Mouse (Mus musculus) embryonic facial prominence, embryonic 11.5 days (tissue): ENCODE results near the gene Myoz1. TPM values are rescaled to one million over a fixed set of nuclear protein-coding genes. Genes with fewer than 3 reads are reported as not detected.

Source experiments
- ATAC-seq: fragments of 200-750 bp; cut with Nextera tagmentation; replicated peaks from 2 replicates; pipeline ENCODE4 v1.8.0; 2017; ENCODE audit warnings: low read depth; ENCODE audit not compliant: insufficient number of reproducible peaks, low FRiP score, low TSS enrichment
- DNase-seq: peaks from one replicate; pipeline ENCODE4 v3.0.0-alpha.2; 2015; ENCODE audit warnings: low spot score
- H3K27ac ChIP-seq: fragments of 300-500 bp; sonication (generic); replicated peaks from 2 replicates; pipeline ENCODE4 v1.5.1; 2014; ENCODE audit warnings: mild to moderate bottlenecking, low read depth, low read length, control low read depth
- H3K27me3 ChIP-seq: fragments of 300-500 bp; sonication (generic); 2 replicates; pipeline ENCODE4 v1.6.1; 2014; ENCODE audit warnings: mild to moderate bottlenecking, low read length, moderate library complexity, mixed read lengths; ENCODE audit not compliant: control insufficient read depth, insufficient read depth
- H3K36me3 ChIP-seq: fragments of 300-500 bp; sonication (generic); replicated peaks from 2 replicates; pipeline ENCODE4 v1.6.1; 2014; ENCODE audit warnings: low read depth, mild to moderate bottlenecking, low read length, moderate library complexity, mixed read lengths; ENCODE audit not compliant: control insufficient read depth, insufficient read depth
- H3K4me1 ChIP-seq: fragments of 300-500 bp; sonication (generic); 2 replicates; pipeline ENCODE4 v1.6.1; 2014; ENCODE audit warnings: low read length, mixed read lengths; ENCODE audit not compliant: control insufficient read depth, insufficient read depth
- H3K4me2 ChIP-seq: fragments of 300-500 bp; sonication (generic); 2 replicates; pipeline ENCODE4 v1.6.1; 2014; ENCODE audit warnings: low read depth, mild to moderate bottlenecking, control low read depth, low read length, moderate library complexity
- H3K4me3 ChIP-seq: fragments of 300-500 bp; sonication (generic); 2 replicates; pipeline ENCODE4 v1.5.1; 2014; ENCODE audit warnings: low read depth, low read length, control low read depth
- H3K9ac ChIP-seq: fragments of 300-500 bp; sonication (generic); replicated peaks from 2 replicates; pipeline ENCODE4 v1.6.1; 2014; ENCODE audit warnings: mild to moderate bottlenecking, control low read depth, low read length
- H3K9me3 ChIP-seq: fragments of 300-500 bp; sonication (generic); replicated peaks from 2 replicates; pipeline ENCODE4 v1.6.1; 2016; ENCODE audit warnings: mild to moderate bottlenecking, low read length, inconsistent platforms, mixed read lengths; ENCODE audit not compliant: control insufficient read depth
- WGBS: fragments of 180-500 bp; shearing (Covaris S2); extraction: QIAGEN DNeasy Blood & Tissue Kit; methylation state at CpG from one replicate; pipeline ENCODE4 v1.1.7; 2014; 5-methylcytosine and 5-hydroxymethylcytosine counted together
- polyA plus RNA-seq: library from polyadenylated mRNA; unstranded; fragments of >200 nt; fragmentation: Nextera tagmentation; extraction: Ambion mirVana; gene quantifications from 2 replicates; pipeline ENCODE4 v1.2.1, GENCODE M21; 2014

Gene Myoz1
- polyA plus RNA-seq, 1 experiment from 2014 or later, result 0.58 TPM

DNA sequence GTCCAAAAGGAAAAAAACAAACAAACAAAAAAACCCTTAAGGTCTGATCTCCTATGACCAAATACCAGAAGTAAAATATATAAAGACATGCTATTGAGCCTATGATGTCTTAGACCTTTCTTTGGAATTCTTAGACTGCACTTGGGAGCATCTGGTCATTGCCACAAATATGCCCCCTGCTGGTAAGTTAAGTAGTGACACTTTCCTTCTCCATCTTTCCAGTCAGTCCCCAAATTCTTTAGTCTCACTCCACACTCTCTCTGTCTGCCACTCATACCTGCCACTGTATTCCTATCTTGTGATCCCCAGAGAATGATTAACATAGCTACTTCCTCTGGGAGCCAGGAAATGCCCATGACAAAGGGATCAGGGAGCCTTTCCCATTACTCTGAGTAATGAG is 2.0 kb upstream of the Myoz1 start:
- DNase-seq (peak; percentile 76), ATAC-seq (no peak)
- Histone ChIP-seq H3K9me3 (no peaks in the 10 kb centered on the region), H3K27me3 (peaks cover 2% of the 10 kb centered on the region; the same call in 1 of the 2 replicates), H3K36me3 (no peaks in the 10 kb centered on the region), H3K4me2 (no peak overlapping the region), H3K4me1 (no peaks in the 10 kb centered on the region), H3K4me3 (no peak overlapping the region), H3K27ac (no peak overlapping the region), H3K9ac (no peak overlapping the region)

GRCm38 (mm10) chr14:20655731-20656130 is 609 bp downstream of the Myoz1 start:
- Histone ChIP-seq H3K27ac (no peak overlapping the region), H3K4me1 (no peaks in the 10 kb centered on the region), H3K36me3 (no peaks in the 10 kb centered on the region), H3K4me3 (no peak overlapping the region), H3K27me3 (no peaks in the 10 kb centered on the region), H3K9me3 (no peaks in the 10 kb centered on the region), H3K4me2 (no peak overlapping the region), H3K9ac (no peak overlapping the region)
- ATAC-seq (no peak), DNase-seq (no peak)
- 63% methylated on average over 9 of the region's 9 CpGs for WGBS

GRCm38 (mm10) chr14:20654690-20655421 is 1.5 kb downstream of the Myoz1 start:
- no peaks in the 10 kb centered on the region for H3K27me3 ChIP-seq
- WGBS, result 80% methylated on average over 9 of the region's 9 CpGs
- no peaks in the 10 kb centered on the region for H3K36me3 ChIP-seq

GRCm38 (mm10) chr14:20651722-20652256 is 4.6 kb downstream of the Myoz1 start:
- 72% methylated on average over 4 of the region's 4 CpGs for WGBS

More at GRCm38 (mm10) chr14:20654690-20655421, 1.5 kb downstream of the Myoz1 start:
- Histone ChIP-seq H3K9me3 (no peaks in the 10 kb centered on the region), H3K4me3 (no peak overlapping the region), H3K4me2 (no peak overlapping the region), H3K27ac (no peak overlapping the region), H3K9ac (no peak overlapping the region), H3K4me1 (no peaks in the 10 kb centered on the region)
- DNase-seq (no peak), ATAC-seq (no peak)

DNA sequence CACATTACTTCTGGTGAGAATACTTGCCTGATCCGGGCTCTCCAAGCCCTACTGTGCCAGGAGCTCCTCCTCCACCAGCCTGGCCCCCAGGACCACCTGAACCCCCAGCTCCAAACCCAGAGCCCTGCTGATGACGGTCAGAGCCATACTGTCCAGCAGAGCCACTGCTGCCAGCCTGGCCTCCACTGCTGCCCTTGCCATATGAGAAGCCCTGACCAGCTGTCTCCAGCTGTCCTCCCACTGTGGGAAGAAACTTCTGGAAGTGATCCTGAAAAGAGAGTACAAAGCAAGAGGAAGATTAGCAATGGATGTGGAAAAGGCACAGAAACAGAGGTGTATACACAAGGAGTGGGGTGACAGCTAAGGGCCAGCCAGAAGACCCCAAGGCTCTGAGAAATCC is 5.3 kb downstream of the Myoz1 start:
- Histone ChIP-seq H3K27ac (no peak overlapping the region), H3K4me2 (no peak overlapping the region), H3K9me3 (no peaks in the 10 kb centered on the region), H3K27me3 (no peaks in the 10 kb centered on the region), H3K9ac (no peak overlapping the region), H3K4me1 (no peaks in the 10 kb centered on the region), H3K4me3 (no peak overlapping the region), H3K36me3 (no peaks in the 10 kb centered on the region)
- 77% methylated on average over 2 of the region's 2 CpGs for WGBS
- DNase-seq, result no peak
- no peak for ATAC-seq

More at GRCm38 (mm10) chr14:20651722-20652256, 4.6 kb downstream of the Myoz1 start:
- Histone ChIP-seq H3K9me3 (no peaks in the 10 kb centered on the region), H3K27ac (no peak overlapping the region), H3K4me1 (no peaks in the 10 kb centered on the region), H3K4me3 (no peak overlapping the region), H3K4me2 (no peak overlapping the region), H3K9ac (no peak overlapping the region), H3K36me3 (no peaks in the 10 kb centered on the region), H3K27me3 (no peaks in the 10 kb centered on the region)
- DNase-seq (no peak), ATAC-seq (no peak)

- no peak for ATAC-seq
- Histone ChIP-seq H3K36me3 (no peaks in the 10 kb centered on the region), H3K9ac (no peak overlapping the region), H3K4me3 (no peak overlapping the region), H3K9me3 (no peaks in the 10 kb centered on the region), H3K4me2 (no peak overlapping the region), H3K4me1 (no peaks in the 10 kb centered on the region), H3K27me3 (no peaks in the 10 kb centered on the region), H3K27ac (no peak overlapping the region)
- DNase-seq, result no peak
Observed at GRCm38 (mm10) chr14:20646381-20646780, 10.0 kb downstream of the Myoz1 start.

DNA sequence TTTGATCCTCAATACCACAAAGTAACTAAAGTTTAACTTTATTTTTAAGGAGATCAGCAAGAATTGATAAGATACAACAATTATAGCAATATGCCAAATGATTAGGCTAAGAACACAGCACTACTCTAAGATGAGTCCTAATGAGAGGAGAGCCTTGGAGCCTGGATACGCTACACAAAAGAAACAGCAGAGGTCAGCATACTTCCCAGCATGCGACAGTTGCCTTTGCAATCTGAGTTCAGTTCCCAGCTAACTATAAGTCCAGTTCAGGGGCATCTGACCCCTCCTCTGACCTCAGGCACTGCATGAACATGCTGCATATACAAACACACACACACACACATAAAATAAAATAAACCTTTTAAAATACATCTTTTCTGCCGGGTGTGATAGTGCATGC is 10.8 kb downstream of the Myoz1 start:
- no peak overlapping the region for H3K4me3 ChIP-seq
- no peaks in the 10 kb centered on the region for H3K9me3 ChIP-seq
- no peaks in the 10 kb centered on the region for H3K4me1 ChIP-seq
- H3K9ac ChIP-seq, result no peak overlapping the region
- no peak overlapping the region for H3K27ac ChIP-seq
- 28% methylated on average over 3 of the region's 3 CpGs for WGBS
- H3K36me3 ChIP-seq, result no peaks in the 10 kb centered on the region
- no peaks in the 10 kb centered on the region for H3K27me3 ChIP-seq
- no peak for DNase-seq
- ATAC-seq, result no peak
- no peak overlapping the region for H3K4me2 ChIP-seq

GRCm38 (mm10) chr14:20641438-20641875 is 14.9 kb downstream of the Myoz1 start:
- ATAC-seq, result no peak
- WGBS, result 19% methylated on average over 10 of the region's 10 CpGs

More at GRCm38 (mm10) chr14:20641438-20641875, 14.9 kb downstream of the Myoz1 start:
- Histone ChIP-seq H3K4me3 (peak overlapping the region; percentile 77), H3K27me3 (no peaks in the 10 kb centered on the region), H3K4me2 (peak overlapping the region; percentile 71), H3K36me3 (no peaks in the 10 kb centered on the region), H3K9ac (peak overlapping the region; percentile 96), H3K4me1 (no peaks in the 10 kb centered on the region), H3K27ac (peak overlapping the region; percentile 90), H3K9me3 (no peaks in the 10 kb centered on the region)
- no peak for DNase-seq
